Mouse (Mus musculus) small intestine, adult 2 months (tissue): ENCODE results near the gene Wdr24. TPM values are rescaled to one million over a fixed set of nuclear protein-coding genes. Genes with fewer than 3 reads are reported as not detected.

Source experiments
- H3K27ac ChIP-seq: fragments of 200-500 bp; 2 replicates; pipeline ENCODE4 v1.5.1; 2012; ENCODE audit warnings: low read depth, low read length, control low read depth, inconsistent platforms; ENCODE audit not compliant: insufficient read depth
- H3K27me3 ChIP-seq: fragments of 200-500 bp; 2 replicates; pipeline ENCODE4 v1.6.1; 2012; ENCODE audit warnings: mild to moderate bottlenecking, moderate library complexity, low read length, inconsistent platforms; ENCODE audit not compliant: control insufficient read depth, insufficient read depth
- H3K36me3 ChIP-seq: fragments of 200-500 bp; 2 replicates; pipeline ENCODE4 v1.6.1; 2012; ENCODE audit warnings: mild to moderate bottlenecking, low read length, control low read depth, inconsistent platforms; ENCODE audit not compliant: control insufficient read depth, insufficient read depth
- H3K4me1 ChIP-seq: fragments of 200-500 bp; 2 replicates; pipeline ENCODE4 v1.6.1; 2012; ENCODE audit warnings: low read length, inconsistent platforms, mixed read lengths; ENCODE audit not compliant: control insufficient read depth, insufficient read depth, insufficient read length
- H3K4me3 ChIP-seq: fragments of 200-500 bp; 2 replicates; pipeline ENCODE4 v1.5.1; 2012; ENCODE audit warnings: low read depth, mild to moderate bottlenecking, control low read depth, inconsistent platforms, low read length, moderate library complexity
- CTCF ChIP-seq: fragments of 200-500 bp; IDR thresholded peaks from 2 replicates; pipeline ENCODE4 v1.5.1; 2012; ENCODE audit warnings: low read depth, mild to moderate bottlenecking, control low read depth, inconsistent platforms, low read length, moderate library complexity, mixed read lengths; ENCODE audit not compliant: insufficient replicate concordance, insufficient read length; ENCODE audit errors: extremely low read depth
- POLR2A ChIP-seq: fragments of 200-500 bp; IDR thresholded peaks from 2 replicates; pipeline ENCODE4 v1.6.1; 2012; ENCODE audit warnings: low read depth, mild to moderate bottlenecking, control low read depth, inconsistent platforms, low read length, moderate library complexity
- WGBS: fragments of 180-500 bp; shearing (Covaris S2); methylation state at CpG from one replicate; pipeline ENCODE4 v1.1.7; 2018; 5-methylcytosine and 5-hydroxymethylcytosine counted together
- polyA plus RNA-seq: library from polyadenylated mRNA; depleted of rRNA; stranded (reverse); fragments of >200 nt; gene quantifications from 2 replicates; pipeline ENCODE4 v1.2.3, GENCODE M21; 2012; rRNA removed

The Wdr24 gene
- polyA plus RNA-seq, 1 experiment = 40.0 TPM

DNA sequence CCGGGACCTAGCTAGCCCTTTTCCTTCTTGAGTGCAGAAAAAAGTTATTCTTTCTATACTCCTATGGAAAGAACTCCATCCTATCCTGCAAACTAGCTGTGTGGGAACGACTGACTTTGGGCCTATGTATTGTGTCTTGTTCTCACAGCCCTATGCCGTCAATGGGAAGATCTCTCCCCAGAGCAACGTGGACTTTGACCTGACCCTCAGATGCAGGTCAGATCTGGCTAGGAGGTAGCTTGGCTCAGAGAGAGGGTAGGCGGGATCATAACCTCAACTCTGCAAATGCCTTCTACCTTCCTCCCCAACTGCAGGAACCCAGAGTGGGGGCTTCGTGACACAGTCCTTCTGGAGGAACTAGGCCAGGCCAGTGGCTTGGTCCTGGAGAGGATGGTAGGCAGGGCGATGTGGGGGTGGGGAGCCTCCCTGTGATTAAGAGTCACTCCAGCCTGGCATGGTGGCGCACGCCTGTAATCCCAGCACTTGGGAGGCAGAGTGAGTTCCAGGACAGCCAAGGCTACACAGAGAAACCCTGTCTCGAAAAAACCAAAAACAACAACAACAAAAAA, 53.0 kb downstream of the Wdr24 start:
- 39% methylated on average over 10 of the region's 10 CpGs for WGBS

GRCm38 (mm10) chr17:25877025-25877424, 53.6 kb downstream of the Wdr24 start:
- 80% methylated on average over 3 of the region's 3 CpGs for WGBS
- no peak for TF ChIP-seq CTCF
- no peak for TF ChIP-seq POLR2A
- H3K36me3 ChIP-seq = peaks cover 8% of the 10 kb centered on the region; the same call in 1 of the 2 replicates
- H3K4me3 ChIP-seq = no peak overlapping the region
- H3K4me1 ChIP-seq = peaks cover 10% of the 10 kb centered on the region
- H3K27ac ChIP-seq = no peak overlapping the region
- H3K27me3 ChIP-seq = no peaks in the 10 kb centered on the region

More for the DNA sequence above, 53.0 kb downstream of the Wdr24 start:
- peaks cover 8% of the 10 kb centered on the region; the same call in 1 of the 2 replicates for H3K36me3 ChIP-seq
- H3K27me3 ChIP-seq = no peaks in the 10 kb centered on the region
- peaks cover 10% of the 10 kb centered on the region for H3K4me1 ChIP-seq
- TF ChIP-seq POLR2A = no peak
- no peak for TF ChIP-seq CTCF
- 0 out of 2 replicates have a peak overlapping the region, but pooled peaks have one; percentile 65 for H3K27ac ChIP-seq
- peak overlapping the region; percentile 78 for H3K4me3 ChIP-seq

DNA sequence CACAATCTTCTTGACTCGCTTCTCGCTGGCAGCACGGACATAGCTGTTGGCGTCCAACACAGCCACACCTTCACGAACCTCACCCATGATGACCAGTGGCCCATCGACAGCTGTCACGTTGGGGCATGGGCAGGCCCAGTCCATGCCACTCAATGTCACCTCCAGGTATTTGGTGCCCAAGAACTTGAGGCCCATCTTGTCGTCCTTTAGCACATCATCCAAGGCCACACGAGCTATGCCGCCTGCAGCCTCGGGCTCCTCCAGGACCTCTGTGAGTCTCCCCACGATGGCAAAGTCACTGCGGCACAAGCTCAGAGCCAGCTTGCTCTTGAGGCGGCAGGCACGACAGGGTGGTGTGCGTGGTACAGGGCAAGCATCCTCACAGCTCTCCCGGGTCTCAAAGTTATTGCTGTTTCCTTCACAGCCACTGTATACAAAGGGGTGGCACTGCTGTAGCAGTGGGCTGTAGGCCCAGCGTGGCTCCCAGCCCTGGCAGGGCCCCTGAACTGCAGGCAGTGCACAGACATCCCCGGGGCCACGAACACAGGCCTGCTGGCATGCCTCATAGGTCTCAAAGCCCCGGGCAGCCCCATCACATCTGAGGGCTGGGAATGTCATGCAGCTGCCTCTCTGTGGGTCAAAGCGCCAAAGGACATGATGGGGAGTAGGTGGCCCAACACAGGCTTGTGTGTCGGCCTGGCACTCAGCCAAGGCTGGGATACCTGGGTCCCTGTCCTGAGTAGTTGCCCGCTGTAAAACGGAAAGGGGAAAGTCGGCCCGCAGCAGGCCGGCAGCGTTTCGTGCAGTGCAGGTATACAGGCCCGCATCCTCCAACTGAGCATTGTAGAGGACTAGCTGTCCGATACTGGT, 54.5 kb downstream of the Wdr24 start:
- Histone ChIP-seq H3K27ac (no peak overlapping the region), H3K36me3 (peaks cover 14% of the 10 kb centered on the region), H3K4me1 (peaks cover 10% of the 10 kb centered on the region), H3K27me3 (no peaks in the 10 kb centered on the region), H3K4me3 (no peak overlapping the region)
- 94% methylated on average over 32 of the region's 32 CpGs for WGBS
- no peak for TF ChIP-seq POLR2A

Other genes starting within 250 kb of the Wdr24 start
- gene Lmf1, start 244.5 kb upstream of the Wdr24 start, polyA plus RNA-seq = 10.0 and 10.9 TPM in 2 replicates
- gene Gng13, start 106.5 kb upstream of the Wdr24 start, polyA plus RNA-seq = 0.20 and 0.30 TPM in 2 replicates
- gene Chtf18, start 96.2 kb upstream of the Wdr24 start, polyA plus RNA-seq = 7.3 and 15.2 TPM in 2 replicates
- 12.4 and 23.0 TPM in 2 replicates for gene Rpusd1, start 96.0 kb upstream of the Wdr24 start, polyA plus RNA-seq
- gene Mslnl, start 87.6 kb upstream of the Wdr24 start, polyA plus RNA-seq = 0.16 and 0.20 TPM in 2 replicates
- gene Msln, start 69.2 kb upstream of the Wdr24 start, polyA plus RNA-seq = 1.0 and 3.8 TPM in 2 replicates
- gene Narfl, start 49.9 kb upstream of the Wdr24 start, polyA plus RNA-seq = 14.9 and 19.3 TPM in 2 replicates
- 12.7 and 25.0 TPM in 2 replicates for gene Haghl, start 38.0 kb upstream of the Wdr24 start, polyA plus RNA-seq
- gene Ccdc78, start 37.0 kb upstream of the Wdr24 start, polyA plus RNA-seq = 0.06 TPM in 1 of 2 replicates, not detected in the other
- gene Fam173a, start 30.7 kb upstream of the Wdr24 start, polyA plus RNA-seq = 70.7 and 135 TPM in 2 replicates
- 0.48 TPM in 1 of 2 replicates, not detected in the other for gene AC134908.4, start 28.0 kb upstream of the Wdr24 start, polyA plus RNA-seq
- 28.2 and 31.9 TPM in 2 replicates for gene Metrn, start 26.5 kb upstream of the Wdr24 start, polyA plus RNA-seq
- 3.1 and 3.7 TPM in 2 replicates for gene Fbxl16, start 14.5 kb upstream of the Wdr24 start, polyA plus RNA-seq
- gene Jmjd8, start 5.2 kb downstream of the Wdr24 start, polyA plus RNA-seq = 30.2 and 47.3 TPM in 2 replicates
- gene Stub1, start 9.8 kb downstream of the Wdr24 start, polyA plus RNA-seq = 76.7 and 141 TPM in 2 replicates
- gene Rhbdl1, start 13.7 kb downstream of the Wdr24 start, polyA plus RNA-seq = 6.9 and 10.6 TPM in 2 replicates
- 28.3 and 55.5 TPM in 2 replicates for gene Gm20683, start 18.1 kb downstream of the Wdr24 start, polyA plus RNA-seq
- 54.9 and 87.5 TPM in 2 replicates for gene Rhot2, start 21.2 kb downstream of the Wdr24 start, polyA plus RNA-seq
- 8.3 and 13.3 TPM in 2 replicates for gene Wdr90, start 37.9 kb downstream of the Wdr24 start, polyA plus RNA-seq
- gene Mcrip2, start 45.1 kb downstream of the Wdr24 start, polyA plus RNA-seq = 84.8 and 111 TPM in 2 replicates
- gene Mettl26, start 51.4 kb downstream of the Wdr24 start, polyA plus RNA-seq = 149 and 196 TPM in 2 replicates
- 0.72 and 2.6 TPM in 2 replicates for gene Wfikkn1, start 57.2 kb downstream of the Wdr24 start, polyA plus RNA-seq
- 20.7 and 43.4 TPM in 2 replicates for gene Rab40c, start 96.1 kb downstream of the Wdr24 start, polyA plus RNA-seq
- 59.8 and 74.1 TPM in 2 replicates for gene Pigq, start 121.3 kb downstream of the Wdr24 start, polyA plus RNA-seq
- gene Nhlrc4, start 121.3 kb downstream of the Wdr24 start, polyA plus RNA-seq = 0.51 TPM in 1 of 2 replicates, not detected in the other
- gene A930017K11Rik, start 128.9 kb downstream of the Wdr24 start, polyA plus RNA-seq = 0.04 TPM in 1 of 2 replicates, not detected in the other
- gene Capn15, start 162.2 kb downstream of the Wdr24 start, polyA plus RNA-seq = 46.8 and 75.2 TPM in 2 replicates
- gene Rab11fip3, start 245.9 kb downstream of the Wdr24 start, polyA plus RNA-seq = 37.3 and 116 TPM in 2 replicates